Mouse (Mus musculus) A20 (cell line): ENCODE results near the gene Rras2.

Experiments used
- DNase-seq: peaks from one replicate; pipeline ENCODE4 v3.0.0-alpha.2; 2011; ENCODE audit warnings: low read depth, low spot score

The Rras2 gene

DNA sequence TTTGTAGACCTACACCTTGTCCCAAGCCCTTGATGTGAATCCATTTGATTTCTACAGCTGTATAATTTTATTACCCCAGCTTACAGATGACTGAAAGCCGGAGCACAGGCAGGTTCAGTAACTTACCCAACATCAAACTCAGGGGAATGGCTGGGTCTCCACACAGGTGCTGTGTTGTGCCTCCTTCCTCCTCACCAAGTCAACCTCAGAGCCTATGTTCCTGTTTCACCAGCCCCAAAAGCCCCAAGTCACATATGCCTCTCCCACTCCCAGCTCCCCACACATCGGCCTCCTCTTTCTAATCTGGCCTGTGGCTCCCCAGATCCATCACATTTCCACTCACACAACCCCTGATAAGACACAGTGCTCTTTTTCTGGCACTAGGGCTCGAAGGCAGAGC lies 2.6 kb downstream of the Rras2 start:
- DNase-seq = peak; percentile 81

GRCm38 (mm10) chr7:114114284-114114683 lies 3.3 kb downstream of the Rras2 start:
- no peak for DNase-seq

GRCm38 (mm10) chr7:114110500-114110899 lies 7.1 kb downstream of the Rras2 start:
- DNase-seq = no peak

DNA sequence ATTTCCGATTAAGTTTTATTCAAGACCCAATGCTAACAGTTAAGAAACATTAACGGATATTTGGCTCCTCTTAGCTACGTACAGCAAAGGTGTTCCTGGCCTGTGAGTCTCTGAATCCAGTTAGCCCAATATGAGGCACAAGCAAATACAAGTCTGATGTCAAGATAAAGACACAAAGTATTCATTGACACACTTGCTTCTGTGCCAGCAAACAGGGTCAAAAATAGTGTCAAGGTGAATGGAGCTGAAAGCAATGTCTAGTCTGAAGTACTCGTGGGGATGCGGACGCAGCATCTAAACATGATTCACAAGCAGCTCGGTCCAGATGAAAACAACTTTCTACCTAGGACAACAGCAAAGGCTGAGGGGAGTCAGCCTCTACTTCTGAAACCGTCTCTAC lies 11.7 kb downstream of the Rras2 start:
- DNase-seq = no peak

- DNase-seq = peak; percentile 71
Measured at GRCm38 (mm10) chr7:114103629-114104347, 13.8 kb downstream of the Rras2 start.

DNA sequence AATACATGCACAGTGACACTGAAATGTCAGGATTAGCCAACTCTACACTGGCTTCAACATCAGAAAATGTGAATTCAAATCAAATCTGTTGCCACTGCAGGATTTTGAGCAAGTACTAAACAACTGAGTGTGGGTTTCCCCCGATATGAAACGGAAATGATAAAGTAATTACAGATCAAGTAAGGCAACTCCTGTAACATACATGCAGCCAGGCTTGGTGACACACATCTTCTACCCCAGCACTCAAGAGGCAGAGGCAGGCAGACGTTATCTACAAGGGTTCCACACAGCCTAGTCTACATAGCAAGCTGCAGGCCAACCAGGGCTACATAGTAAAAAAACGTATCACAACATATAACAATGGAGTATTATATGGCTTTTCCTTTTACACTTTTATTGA lies 14.4 kb downstream of the Rras2 start:
- DNase-seq = no peak

DNA sequence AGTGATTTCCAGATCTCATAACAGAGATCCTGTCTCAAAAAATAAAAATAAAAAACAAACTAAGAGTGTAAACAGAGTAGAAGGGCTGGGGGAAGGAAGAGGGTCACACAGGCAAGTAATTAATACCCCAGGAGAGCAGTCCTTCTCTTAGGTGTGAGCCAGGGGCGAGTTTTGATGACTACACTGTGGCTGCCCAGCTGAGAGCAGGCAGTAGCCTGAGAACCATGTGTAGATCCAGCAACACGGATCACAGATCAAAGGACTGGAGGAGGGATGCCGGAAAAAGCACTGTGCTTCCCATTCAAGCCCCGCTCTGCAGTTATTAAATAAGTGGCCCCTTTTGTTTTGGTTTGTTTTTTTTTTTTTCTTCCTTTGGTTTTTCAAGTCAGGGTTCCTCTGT lies 15.0 kb downstream of the Rras2 start:
- no peak for DNase-seq

DNA sequence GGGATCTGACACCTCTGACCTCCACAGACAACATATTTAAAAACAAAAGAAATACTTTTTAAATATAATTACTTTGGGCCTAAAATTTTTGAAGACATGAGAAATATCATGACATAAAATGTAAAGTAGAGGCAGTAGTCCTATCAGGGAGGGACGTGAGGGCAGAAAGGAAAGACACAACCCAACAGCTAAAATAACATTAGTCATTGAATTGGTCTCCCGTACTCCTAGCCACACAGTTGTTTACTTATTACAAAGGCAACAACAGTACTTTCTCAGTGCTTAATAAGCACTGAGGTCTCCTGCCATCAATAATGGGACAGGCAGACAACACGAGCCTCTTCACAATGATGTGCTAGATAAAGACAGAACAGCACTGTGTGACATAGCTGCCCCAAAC lies 16.2 kb downstream of the Rras2 start:
- no peak for DNase-seq

GRCm38 (mm10) chr7:114093548-114094174 lies 23.9 kb downstream of the Rras2 start:
- peak; percentile 83 for DNase-seq

DNA sequence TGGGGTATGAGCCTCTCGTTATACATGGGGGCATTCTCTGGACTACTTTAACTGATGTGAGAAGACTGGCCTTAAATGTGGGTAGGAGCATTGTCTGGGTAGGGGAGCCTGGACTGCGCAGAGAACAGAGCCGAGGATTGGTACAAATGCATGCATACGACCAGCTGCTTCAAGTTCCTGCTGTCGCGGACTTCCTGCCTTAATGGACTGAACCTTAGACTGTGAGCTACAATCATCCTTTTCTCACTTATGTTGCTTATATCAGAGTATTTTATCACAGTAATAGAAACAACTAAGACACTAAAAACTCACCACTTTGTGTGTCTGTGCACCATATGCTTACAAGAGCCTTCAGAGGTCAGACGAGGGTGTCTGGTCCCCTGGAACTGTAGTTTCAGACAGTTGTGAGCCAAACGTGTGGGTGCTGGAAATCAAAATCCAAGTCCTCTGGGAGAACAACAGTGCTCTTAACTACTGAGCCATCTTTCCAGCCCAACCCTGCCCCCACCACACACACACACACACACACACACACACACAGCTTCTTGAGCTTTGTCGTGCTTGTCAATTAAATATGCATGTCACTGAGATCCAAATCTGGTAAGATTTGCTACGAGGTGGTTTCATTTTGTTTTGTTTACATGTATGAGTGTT lies 26.6 kb downstream of the Rras2 start:
- DNase-seq = peak; percentile 72

DNA sequence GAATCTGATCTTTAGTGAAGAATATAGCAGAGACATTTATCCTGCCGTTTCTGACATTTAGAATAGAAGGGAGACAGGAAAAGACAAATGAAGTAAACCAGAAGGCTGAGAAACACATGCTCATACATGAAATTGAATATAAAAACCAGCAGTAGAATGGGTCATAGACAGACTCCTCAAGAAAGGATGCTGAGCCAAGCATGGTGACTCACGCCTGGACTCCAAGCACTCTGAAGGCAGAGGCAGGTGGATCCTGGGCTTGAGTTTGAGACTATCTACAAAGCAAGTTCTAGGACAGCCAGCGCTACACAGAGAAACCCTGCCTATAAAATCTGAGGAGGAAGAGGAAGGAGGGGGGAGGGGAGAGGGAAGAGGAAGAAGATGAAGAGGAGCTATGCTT lies 27.4 kb downstream of the Rras2 start:
- no peak for DNase-seq

- peak; percentile 47 for DNase-seq
Measured at GRCm38 (mm10) chr7:114088918-114089317, 28.7 kb downstream of the Rras2 start.

- DNase-seq = peak; percentile 84
Measured at GRCm38 (mm10) chr7:114087986-114088385, 29.6 kb downstream of the Rras2 start.

DNA sequence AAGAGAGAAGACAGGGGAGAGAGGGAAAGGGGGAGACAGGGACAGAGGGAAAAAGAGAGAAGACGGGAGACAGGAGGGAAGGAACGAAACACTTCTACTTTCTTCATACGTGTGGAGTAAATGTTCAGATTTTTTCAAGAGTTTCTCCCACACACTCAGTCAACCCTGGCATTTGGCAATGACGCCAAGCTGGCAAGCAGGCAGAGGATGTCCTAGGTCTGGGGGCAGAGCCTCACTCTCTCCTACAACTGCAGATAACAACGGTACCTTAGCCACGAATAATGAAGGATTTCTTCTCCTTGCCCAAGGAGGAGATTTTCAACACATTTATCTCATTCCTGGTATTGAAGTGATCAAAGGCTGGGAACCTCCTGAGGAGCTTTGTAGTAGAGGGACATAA lies 30.2 kb downstream of the Rras2 start:
- no peak for DNase-seq

DNA sequence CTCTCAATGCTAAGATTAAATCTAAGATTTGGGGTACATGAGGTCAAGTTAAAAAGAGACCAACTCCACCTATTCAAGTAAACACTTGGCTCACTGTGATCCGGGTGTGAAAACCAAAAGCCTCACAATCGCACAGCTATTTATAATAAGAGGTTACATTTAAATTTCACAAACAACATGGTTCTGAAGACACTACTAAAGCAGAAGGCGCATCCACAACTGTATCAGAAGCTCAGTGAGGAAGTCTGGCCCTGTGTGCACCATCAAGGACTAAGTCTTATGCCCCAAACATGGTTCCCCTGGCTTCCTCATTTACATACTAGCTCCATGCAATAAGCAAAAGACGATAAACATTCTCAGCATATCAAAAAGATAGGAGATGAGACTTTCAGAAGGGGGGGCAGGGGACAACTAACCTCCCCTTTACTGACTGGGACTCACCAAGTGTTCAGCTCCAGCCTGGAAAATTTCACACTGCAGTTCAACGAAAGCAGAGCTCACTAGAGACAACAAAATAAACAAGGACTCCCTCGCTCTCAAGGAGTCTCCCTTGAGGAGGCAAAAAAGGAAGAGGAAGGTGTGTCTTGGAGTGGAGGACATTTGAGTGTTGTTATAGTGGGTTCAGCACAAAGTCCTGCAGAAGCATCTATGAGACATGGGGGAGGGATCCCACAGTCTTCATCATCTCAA lies 31.4 kb downstream of the Rras2 start:
- peak; percentile 83 for DNase-seq

GRCm38 (mm10) chr7:114083760-114084159 lies 33.8 kb downstream of the Rras2 start:
- peak; percentile 81 for DNase-seq

- peak; percentile 67 for DNase-seq
Measured at GRCm38 (mm10) chr7:114083088-114083487, 34.5 kb downstream of the Rras2 start.

GRCm38 (mm10) chr7:114081633-114082420 lies 35.8 kb downstream of the Rras2 start:
- no peak for DNase-seq

DNA sequence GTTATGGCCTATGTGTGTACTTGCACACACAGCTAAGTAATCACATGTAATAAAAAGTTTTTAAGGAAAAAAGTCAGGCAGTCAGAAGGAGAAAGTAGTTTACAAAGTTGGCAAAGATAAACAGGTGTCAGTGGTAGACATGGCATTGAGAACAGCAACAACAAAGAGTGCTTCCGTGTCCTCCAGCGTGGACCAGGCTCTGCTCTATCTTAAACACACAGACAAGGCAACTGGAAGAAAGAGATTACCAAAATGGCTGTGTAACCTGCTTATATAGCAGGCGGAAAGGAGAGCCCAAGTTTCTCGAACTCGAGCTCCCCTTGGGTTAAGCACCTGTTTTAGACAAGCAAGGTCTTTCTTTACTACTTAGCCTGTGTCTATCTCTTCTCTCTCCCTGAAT lies 37.3 kb downstream of the Rras2 start:
- no peak for DNase-seq

- no peak for DNase-seq
Measured at GRCm38 (mm10) chr7:114079343-114079742, 38.2 kb downstream of the Rras2 start.

DNA sequence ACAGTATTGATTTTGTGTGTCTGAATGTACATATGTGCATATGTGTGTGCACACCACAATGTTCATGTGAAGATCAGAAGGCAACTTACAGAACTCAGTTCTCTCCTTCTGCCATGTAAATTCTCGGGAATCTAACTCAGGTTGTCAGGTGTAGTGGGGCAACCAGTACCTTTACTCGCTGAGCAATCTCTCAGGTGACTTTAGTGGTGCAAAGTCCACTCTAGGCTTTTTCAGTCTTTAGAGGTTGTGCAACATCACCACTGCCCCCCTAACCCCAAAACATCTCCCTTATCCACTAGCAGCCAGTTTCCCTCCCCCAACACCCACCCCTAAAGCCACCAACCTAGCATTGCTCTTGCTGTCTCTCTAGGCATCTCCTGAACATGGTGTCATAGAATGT lies 43.0 kb downstream of the Rras2 start:
- no peak for DNase-seq

DNA sequence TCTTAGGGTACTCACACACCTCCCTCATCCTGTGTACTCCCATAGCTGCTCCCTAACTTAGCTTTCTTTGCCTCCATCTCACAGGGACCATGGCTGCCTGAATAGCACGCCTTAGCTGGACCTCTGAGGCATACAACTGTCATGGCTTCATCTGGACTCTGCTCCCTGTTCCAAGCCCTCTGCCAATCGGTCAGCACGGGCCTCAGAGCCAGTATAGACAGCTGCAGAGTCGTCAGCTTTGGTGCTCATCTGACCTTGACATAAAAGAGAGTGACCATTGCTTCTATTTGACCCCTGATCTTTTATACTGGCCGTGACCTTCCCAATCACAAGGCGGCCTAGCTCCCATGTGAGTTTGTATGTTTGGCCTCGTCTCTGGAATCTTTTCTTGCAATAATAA lies 43.4 kb downstream of the Rras2 start:
- DNase-seq = no peak
